Mouse (Mus musculus) gastrocnemius, postnatal 36 days (tissue): ENCODE data around the gene Stx5a. TPM values are rescaled to one million over a fixed set of nuclear protein-coding genes. Genes with fewer than 3 reads are reported as not detected.
A peak's percentile ranks its signal among the peaks of the same experiment; 100 is the strongest.
"Not testable (repeated sequence)": the region's sequence is repeated elsewhere in the genome, so short reads cannot be mapped to it uniquely, and the experiment has no call there.

Source experiments
- DNase-seq, 2 experiments: peaks; one replicate each; pipeline ENCODE4 v3.0.0; 2022
- intact Hi-C: fragments of 180-260 bp; cut with DNase I; formaldehyde crosslinking; loops from one replicate; pipeline ENCODE4 v1.15.1; 2025
- total RNA-seq, 2 experiments: library from RNA; stranded (reverse); gene quantifications; 2 replicates each; pipeline ENCODE4 v1.2.3; 2021

Stx5a gene
- total RNA-seq, 2 experiments from 2014 or later: 19.0 to 19.9 TPM

- DNase-seq: no peak
- intact Hi-C loops: loop anchor here (10.0 kb wide), 1 partner anchor 400 kb away; no protein-coding TSS in a partner anchor
These were observed 26.3 kb upstream of the Stx5a start for GRCm38 (mm10) chr19:8714653-8715481.

GRCm38 (mm10) chr19:8715868-8716766, 25.1 kb upstream of the Stx5a start:
- DNase-seq: no peak
- intact Hi-C loops: loop anchor here (10.0 kb wide), 1 partner anchor 399 kb away; no protein-coding TSS in a partner anchor

GRCm38 (mm10) chr19:8716767-8717475, 24.3 kb upstream of the Stx5a start:
- intact Hi-C loops: loop anchor here (10.0 kb wide), 1 partner anchor 398 kb away; no protein-coding TSS in a partner anchor
- no peak for DNase-seq

GRCm38 (mm10) chr19:8718357-8718756, 22.9 kb upstream of the Stx5a start:
- intact Hi-C loops: loop anchor here (10.0 kb wide), 1 partner anchor 396 kb away; no protein-coding TSS in a partner anchor
- peak in 1 of 2 experiments; percentile 28 for DNase-seq

- not testable (repeated sequence) for DNase-seq
- intact Hi-C loops: loop anchor here (10.0 kb wide), 1 partner anchor 396 kb away; no protein-coding TSS in a partner anchor
These were observed 22.2 kb upstream of the Stx5a start for GRCm38 (mm10) chr19:8719037-8719436.

GRCm38 (mm10) chr19:8721378-8721777, 19.8 kb upstream of the Stx5a start:
- DNase-seq: no peak
- intact Hi-C loops: no loop called here

GRCm38 (mm10) chr19:8722021-8722420, 19.2 kb upstream of the Stx5a start:
- intact Hi-C loops: no loop called here
- DNase-seq: no peak

- DNase-seq: no peak
- intact Hi-C loops: no loop called here
These were observed 18.7 kb upstream of the Stx5a start for GRCm38 (mm10) chr19:8722559-8722906.

- intact Hi-C loops: no loop called here
- peak; percentile 89 to 96 for DNase-seq
These were observed 18.2 kb upstream of the Stx5a start, which contains the start of gene Slc3a2 for GRCm38 (mm10) chr19:8722907-8723573. Slc3a2 (minus strand) TSS chr19:8723369.

GRCm38 (mm10) chr19:8723574-8724346, 17.5 kb upstream of the Stx5a start:
- no peak for DNase-seq
- intact Hi-C loops: no loop called here

GRCm38 (mm10) chr19:8724392-8724791, 16.8 kb upstream of the Stx5a start:
- intact Hi-C loops: no loop called here
- no peak for DNase-seq

GRCm38 (mm10) chr19:8725081-8725613, 16.1 kb upstream of the Stx5a start:
- intact Hi-C loops: no loop called here
- no peak for DNase-seq

- intact Hi-C loops: no loop called here
- no peak for DNase-seq
These were observed 14.4 kb upstream of the Stx5a start for GRCm38 (mm10) chr19:8726609-8727390.

GRCm38 (mm10) chr19:8727495-8728114, 13.6 kb upstream of the Stx5a start:
- intact Hi-C loops: no loop called here
- no peak for DNase-seq

GRCm38 (mm10) chr19:8728335-8729099, 12.7 kb upstream of the Stx5a start:
- intact Hi-C loops, DNase-seq: not testable (repeated sequence)

GRCm38 (mm10) chr19:8734334-8734733, 6.9 kb upstream of the Stx5a start:
- no peak for DNase-seq
- intact Hi-C loops: no loop called here
